Mouse (Mus musculus): Measurements from ENCODE around the gene Gna13.

- TF ChIP-seq CTCF (IDR thresholded peaks at IDR 0.05; ENCODE audit: insufficient read depth, low read depth, low read length) (no peak), POLR2A (IDR thresholded peaks at IDR 0.05; ENCODE audit: insufficient read depth, low read depth, low read length) (no peak)
Measured at GRCm38 (mm10) chr11:109343558-109343957, 19.1 kb upstream of the Gna13 start.
